Mouse (Mus musculus) gastrocnemius, postnatal 10 days (tissue): ENCODE data around the gene Sipa1l3. TPM values are rescaled to one million over a fixed set of nuclear protein-coding genes. Genes with fewer than 3 reads are reported as not detected.

Experiments used
- DNase-seq: peaks from one replicate; pipeline ENCODE4 v3.0.0; 2021; ENCODE audit warnings: mixed read lengths
- total RNA-seq, 2 experiments: library from RNA; stranded (reverse); gene quantifications; 2 replicates each; pipeline ENCODE4 v1.2.3; 2021

Gene Sipa1l3
- total RNA-seq, 2 experiments from 2014 or later = 14.2 to 21.4 TPM

- DNase-seq = no peak
Observed at GRCm38 (mm10) chr7:29334156-29334555, 184.3 kb downstream of the Sipa1l3 start.

GRCm38 (mm10) chr7:29328984-29329383 lies 189.5 kb downstream of the Sipa1l3 start:
- no peak for DNase-seq

GRCm38 (mm10) chr7:29327087-29327486 lies 191.4 kb downstream of the Sipa1l3 start:
- no peak for DNase-seq

- DNase-seq = no peak
Observed at GRCm38 (mm10) chr7:29319337-29320307, 198.8 kb downstream of the Sipa1l3 start.

- DNase-seq = no peak
Observed at GRCm38 (mm10) chr7:29318115-29318911, 200.1 kb downstream of the Sipa1l3 start.

GRCm38 (mm10) chr7:29317558-29317957 lies 200.9 kb downstream of the Sipa1l3 start:
- DNase-seq = peak; percentile 50

- no peak for DNase-seq
Observed at GRCm38 (mm10) chr7:29316976-29317375, 201.5 kb downstream of the Sipa1l3 start.

- no peak for DNase-seq
Observed at GRCm38 (mm10) chr7:29316137-29316734, 202.2 kb downstream of the Sipa1l3 start.

- DNase-seq = no peak
Observed at GRCm38 (mm10) chr7:29314844-29315628, 203.4 kb downstream of the Sipa1l3 start.

GRCm38 (mm10) chr7:29313572-29314261 lies 204.7 kb downstream of the Sipa1l3 start:
- DNase-seq = no peak

- DNase-seq = no peak
Observed at GRCm38 (mm10) chr7:29313051-29313450, 205.4 kb downstream of the Sipa1l3 start.

GRCm38 (mm10) chr7:29309749-29310148 lies 208.7 kb downstream of the Sipa1l3 start:
- no peak for DNase-seq

- peak; percentile 55 for DNase-seq
Observed at GRCm38 (mm10) chr7:29309221-29309721, 209.2 kb downstream of the Sipa1l3 start.

- peak; percentile 94 for DNase-seq
Observed at GRCm38 (mm10) chr7:29307350-29308104, 210.9 kb downstream of the Sipa1l3 start.

GRCm38 (mm10) chr7:29306619-29307018 lies 211.8 kb downstream of the Sipa1l3 start:
- no peak for DNase-seq

GRCm38 (mm10) chr7:29306108-29306507 lies 212.3 kb downstream of the Sipa1l3 start:
- no peak for DNase-seq

GRCm38 (mm10) chr7:29305263-29305988 lies 213.0 kb downstream of the Sipa1l3 start:
- DNase-seq = no peak

GRCm38 (mm10) chr7:29304463-29305262 lies 213.8 kb downstream of the Sipa1l3 start:
- no peak for DNase-seq
